Mouse (Mus musculus) cortical plate, adult 2 months (tissue): ENCODE results near the gene Katnal1. TPM values are rescaled to one million over a fixed set of nuclear protein-coding genes. Genes with fewer than 3 reads are reported as not detected.

Experiments used
- H3K27ac ChIP-seq: fragments of 200-500 bp; 2 replicates; pipeline ENCODE4 v1.5.1; 2012; ENCODE audit warnings: low read length, control low read depth, inconsistent platforms; ENCODE audit not compliant: insufficient read depth
- H3K4me1 ChIP-seq: fragments of 200-500 bp; 2 replicates; pipeline ENCODE4 v1.6.1; 2011; ENCODE audit warnings: low read length; ENCODE audit not compliant: control insufficient read depth, insufficient read depth
- H3K4me3 ChIP-seq: fragments of 200-500 bp; 2 replicates; pipeline ENCODE4 v1.5.1; 2011; ENCODE audit warnings: mild to moderate bottlenecking, low read length, control low read depth; ENCODE audit not compliant: insufficient read depth
- CTCF ChIP-seq: fragments of 200-500 bp; IDR thresholded peaks from 2 replicates; pipeline ENCODE4 v1.5.1; 2011; ENCODE audit warnings: mild to moderate bottlenecking, control low read depth, low read length; ENCODE audit not compliant: insufficient read depth; ENCODE audit errors: extremely low read depth
- POLR2A ChIP-seq: fragments of 200-500 bp; IDR thresholded peaks from 2 replicates; pipeline ENCODE4 v1.6.1; 2011; ENCODE audit warnings: mild to moderate bottlenecking, low read length, control low read depth; ENCODE audit not compliant: insufficient read depth; ENCODE audit errors: extremely low read depth
- polyA plus RNA-seq: library from polyadenylated mRNA; depleted of rRNA; stranded (reverse); fragments of >200 nt; gene quantifications from 2 replicates; pipeline ENCODE4 v1.2.3, GENCODE M21; 2012

The Katnal1 gene
- polyA plus RNA-seq, 1 experiment, result 42.9 TPM

GRCm38 (mm10) chr5:148933767-148934166, 4.6 kb upstream of the Katnal1 start:
- Histone ChIP-seq H3K4me3 (no peak overlapping the region), H3K27ac (no peak overlapping the region), H3K4me1 (no peaks in the 10 kb centered on the region)
- TF ChIP-seq POLR2A (no peak), CTCF (no peak)

GRCm38 (mm10) chr5:148931301-148931700, 2.2 kb upstream of the Katnal1 start:
- Histone ChIP-seq H3K4me1 (no peaks in the 10 kb centered on the region), H3K4me3 (no peak overlapping the region), H3K27ac (no peak overlapping the region)
- TF ChIP-seq CTCF (no peak), POLR2A (no peak)

GRCm38 (mm10) chr5:148928382-148929115, 571 bp downstream of the Katnal1 start:
- TF ChIP-seq CTCF (no peak), POLR2A (peak; percentile 68; the same call in 1 of the 2 replicates)
- peaks cover 2% of the 10 kb centered on the region for H3K4me1 ChIP-seq
- peak overlapping the region; percentile 91 for H3K27ac ChIP-seq
- peak overlapping the region; percentile 58 for H3K4me3 ChIP-seq

GRCm38 (mm10) chr5:148927717-148928223, 1.4 kb downstream of the Katnal1 start:
- H3K4me1 ChIP-seq, result peaks cover 2% of the 10 kb centered on the region
- H3K4me3 ChIP-seq, result peak overlapping the region; percentile 58
- H3K27ac ChIP-seq, result no peak overlapping the region
- TF ChIP-seq POLR2A, result no peak
- no peak for TF ChIP-seq CTCF

GRCm38 (mm10) chr5:148924586-148924985, 4.5 kb downstream of the Katnal1 start:
- peaks cover 2% of the 10 kb centered on the region for H3K4me1 ChIP-seq
- H3K4me3 ChIP-seq, result no peak overlapping the region
- TF ChIP-seq CTCF (no peak), POLR2A (no peak)
- H3K27ac ChIP-seq, result no peak overlapping the region

- TF ChIP-seq POLR2A, result no peak
- H3K4me1 ChIP-seq, result peaks cover 2% of the 10 kb centered on the region
- H3K4me3 ChIP-seq, result no peak overlapping the region
- no peak overlapping the region for H3K27ac ChIP-seq
Observed at GRCm38 (mm10) chr5:148924051-148924450, 5.1 kb downstream of the Katnal1 start.

- Histone ChIP-seq H3K27ac (no peak overlapping the region), H3K4me1 (peaks cover 2% of the 10 kb centered on the region)
- TF ChIP-seq CTCF (no peak), POLR2A (no peak)
Observed at GRCm38 (mm10) chr5:148923408-148923807, 5.7 kb downstream of the Katnal1 start.

GRCm38 (mm10) chr5:148922773-148923172, 6.3 kb downstream of the Katnal1 start:
- no peak overlapping the region for H3K27ac ChIP-seq
- H3K4me3 ChIP-seq, result no peak overlapping the region
- peaks cover 2% of the 10 kb centered on the region for H3K4me1 ChIP-seq
- TF ChIP-seq CTCF (no peak), POLR2A (no peak)

More at GRCm38 (mm10) chr5:148923408-148923807, 5.7 kb downstream of the Katnal1 start:
- no peak overlapping the region for H3K4me3 ChIP-seq

GRCm38 (mm10) chr5:148918049-148918448, 11.1 kb downstream of the Katnal1 start:
- Histone ChIP-seq H3K4me1 (no peaks in the 10 kb centered on the region), H3K4me3 (no peak overlapping the region), H3K27ac (no peak overlapping the region)
- TF ChIP-seq CTCF, result no peak
- TF ChIP-seq POLR2A, result no peak

- TF ChIP-seq POLR2A (no peak), CTCF (no peak)
- Histone ChIP-seq H3K4me3 (no peak overlapping the region), H3K4me1 (no peaks in the 10 kb centered on the region), H3K27ac (no peak overlapping the region)
Observed at GRCm38 (mm10) chr5:148916775-148917174, 12.3 kb downstream of the Katnal1 start.
